Mouse (Mus musculus) left cerebral cortex, postnatal 25 days (tissue): ENCODE measurements around the gene Pctp. TPM values are rescaled to one million over a fixed set of nuclear protein-coding genes. Genes with fewer than 3 reads are reported as not detected.

Source experiments
- DNase-seq, 2 experiments: peaks; one replicate each; pipeline ENCODE4 v3.0.0; 2022; ENCODE audit warnings: low spot score in 2 of 2, mixed read lengths in 1 of 2
- intact Hi-C: fragments of 180-260 bp; cut with DNase I; formaldehyde crosslinking; loops from one replicate; pipeline ENCODE4 v1.15.1; 2025
- total RNA-seq, 2 experiments: library from RNA; stranded (reverse); gene quantifications; 2 replicates each; pipeline ENCODE4 v1.2.3; 2021

Gene Pctp
- total RNA-seq, 2 experiments from 2014 or later = 0.94 to 1.1 TPM

- no peak for DNase-seq
- intact Hi-C loops = no loop called here
Measured at GRCm38 (mm10) chr11:90015281-90015680, 12.6 kb upstream of the Pctp start.

GRCm38 (mm10) chr11:90013657-90014056 lies 11.0 kb upstream of the Pctp start:
- DNase-seq = no peak
- intact Hi-C loops = no loop called here

GRCm38 (mm10) chr11:90007791-90008531 lies 5.3 kb upstream of the Pctp start:
- intact Hi-C loops = no loop called here
- DNase-seq = no peak

- intact Hi-C loops = no loop called here
- DNase-seq = no peak
Measured at GRCm38 (mm10) chr11:90006111-90006510, 3.4 kb upstream of the Pctp start.

GRCm38 (mm10) chr11:90003386-90003785 lies 692 bp upstream of the Pctp start:
- intact Hi-C loops = no loop called here
- no peak for DNase-seq

- no peak for DNase-seq
- intact Hi-C loops = no loop called here
Measured at GRCm38 (mm10) chr11:90002987-90003348, 274 bp upstream of the Pctp start.

- intact Hi-C loops = no loop called here
- DNase-seq = no peak
Measured at GRCm38 (mm10) chr11:90001396-90002230, 1.1 kb downstream of the Pctp start.

- intact Hi-C loops = no loop called here
- DNase-seq = no peak
Measured at GRCm38 (mm10) chr11:90000666-90001065, 2.0 kb downstream of the Pctp start.

GRCm38 (mm10) chr11:89998996-89999770 lies 3.5 kb downstream of the Pctp start:
- DNase-seq = no peak
- intact Hi-C loops = no loop called here

- DNase-seq = no peak
- intact Hi-C loops = no loop called here
Measured at GRCm38 (mm10) chr11:89996856-89997255, 5.8 kb downstream of the Pctp start.

GRCm38 (mm10) chr11:89996406-89996805 lies 6.3 kb downstream of the Pctp start:
- intact Hi-C loops = no loop called here
- no peak for DNase-seq

GRCm38 (mm10) chr11:89995596-89995995 lies 7.1 kb downstream of the Pctp start:
- intact Hi-C loops = no loop called here
- DNase-seq = no peak

GRCm38 (mm10) chr11:89994706-89995105 lies 8.0 kb downstream of the Pctp start:
- DNase-seq = no peak
- intact Hi-C loops = loop anchor here (5.0 kb wide), 1 partner anchor 628 kb away; no protein-coding TSS in a partner anchor

- DNase-seq = no peak
- intact Hi-C loops = loop anchor here (5.0 kb wide), 1 partner anchor 631 kb away; no protein-coding TSS in a partner anchor
Measured at GRCm38 (mm10) chr11:89991661-89992060, 11.0 kb downstream of the Pctp start.

- intact Hi-C loops = loop anchor here (1.0 kb wide), 1 partner anchor 181 kb away; no protein-coding TSS in a partner anchor
- DNase-seq = peak; percentile 66 to 71
Measured at GRCm38 (mm10) chr11:89988936-89989589, 13.6 kb downstream of the Pctp start.

- no peak for DNase-seq
- intact Hi-C loops = no loop called here
Measured at GRCm38 (mm10) chr11:89986516-89986915, 16.2 kb downstream of the Pctp start.

GRCm38 (mm10) chr11:89985200-89986187 lies 17.2 kb downstream of the Pctp start:
- DNase-seq = no peak
- intact Hi-C loops = no loop called here

GRCm38 (mm10) chr11:89984436-89984835 lies 18.3 kb downstream of the Pctp start:
- intact Hi-C loops = no loop called here
- DNase-seq = no peak
